Mouse (Mus musculus): ENCODE results near the gene Sema3g.

Sema3g gene

DNA sequence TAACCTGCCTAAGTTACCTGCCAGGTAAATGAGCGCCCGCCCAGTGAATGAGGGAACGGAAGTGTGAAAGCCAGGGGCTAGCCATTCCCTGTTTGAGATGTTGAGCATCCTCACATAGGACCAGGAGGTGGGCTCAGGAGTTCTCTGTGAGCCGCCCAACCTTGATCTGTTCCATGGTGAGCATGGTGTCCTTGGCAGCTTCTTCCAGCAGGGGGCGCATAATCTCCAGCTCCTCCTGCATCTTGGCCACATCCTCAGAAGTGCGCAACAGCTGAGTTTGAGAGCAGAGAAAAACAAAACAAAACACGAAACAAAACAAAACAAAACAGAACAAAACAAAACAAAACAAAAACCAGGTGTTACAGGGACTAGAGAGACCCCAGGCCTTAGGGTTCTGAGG, 54.5 kb downstream of the Sema3g start:
- DNase-seq (ENCODE audit: low spot score): peak; percentile 65
